Mouse (Mus musculus) 3134 (cell line): Measurements from ENCODE around the gene Pla2r1.

ENCODE experiments used
- DNase-seq: peaks from one replicate; pipeline ENCODE4 v3.0.0-alpha.2; 2011; ENCODE audit warnings: low spot score; ENCODE audit not compliant: insufficient read length; ENCODE audit errors: extremely low read depth

Pla2r1 gene

GRCm38 (mm10) chr2:60552902-60553682, at the start of gene Pla2r1:
Gene Pla2r1 (minus strand): TSS chr2:60553308.
- DNase-seq: no peak

GRCm38 (mm10) chr2:60601326-60601725, 48.2 kb upstream of the Pla2r1 start:
- DNase-seq: no peak

GRCm38 (mm10) chr2:60600863-60601262, 47.8 kb upstream of the Pla2r1 start:
- peak; percentile 42 for DNase-seq

- peak; percentile 72 for DNase-seq
Observed at GRCm38 (mm10) chr2:60583416-60583815, 30.3 kb upstream of the Pla2r1 start.

GRCm38 (mm10) chr2:60554561-60554960, 1.5 kb upstream of the Pla2r1 start:
- DNase-seq: no peak

- no peak for DNase-seq
Observed at GRCm38 (mm10) chr2:60552177-60552901, 769 bp downstream of the Pla2r1 start.

GRCm38 (mm10) chr2:60551673-60552072, 1.4 kb downstream of the Pla2r1 start:
- no peak for DNase-seq

- no peak for DNase-seq
Observed at GRCm38 (mm10) chr2:60550521-60550920, 2.6 kb downstream of the Pla2r1 start.

- DNase-seq: peak; percentile 17
Observed at GRCm38 (mm10) chr2:60549851-60550250, 3.3 kb downstream of the Pla2r1 start.

GRCm38 (mm10) chr2:60546082-60546481, 7.0 kb downstream of the Pla2r1 start:
- no peak for DNase-seq

GRCm38 (mm10) chr2:60544006-60544405, 9.1 kb downstream of the Pla2r1 start:
- no peak for DNase-seq

- no peak for DNase-seq
Observed at GRCm38 (mm10) chr2:60541745-60542144, 11.4 kb downstream of the Pla2r1 start.

GRCm38 (mm10) chr2:60540346-60540745, 12.8 kb downstream of the Pla2r1 start:
- DNase-seq: no peak

- DNase-seq: no peak
Observed at GRCm38 (mm10) chr2:60538710-60539109, 14.4 kb downstream of the Pla2r1 start.

- DNase-seq: no peak
Observed at GRCm38 (mm10) chr2:60538274-60538673, 14.8 kb downstream of the Pla2r1 start.

GRCm38 (mm10) chr2:60534755-60535154, 18.4 kb downstream of the Pla2r1 start:
- no peak for DNase-seq

GRCm38 (mm10) chr2:60533026-60533425, 20.1 kb downstream of the Pla2r1 start:
- no peak for DNase-seq

GRCm38 (mm10) chr2:60532495-60532894, 20.6 kb downstream of the Pla2r1 start:
- no peak for DNase-seq

GRCm38 (mm10) chr2:60515817-60516216, 37.3 kb downstream of the Pla2r1 start:
- DNase-seq: peak; percentile 27

GRCm38 (mm10) chr2:60514863-60515262, 38.2 kb downstream of the Pla2r1 start:
- no peak for DNase-seq

GRCm38 (mm10) chr2:60510718-60511117, 42.4 kb downstream of the Pla2r1 start:
- DNase-seq: no peak

GRCm38 (mm10) chr2:60505145-60505544, 48.0 kb downstream of the Pla2r1 start:
- no peak for DNase-seq
